Mouse (Mus musculus) hindbrain, postnatal 0 days (tissue): ENCODE results near the gene Foxo3. TPM values are rescaled to one million over a fixed set of nuclear protein-coding genes. Genes with fewer than 3 reads are reported as not detected.

Experiments
- ATAC-seq: fragments of 200-750 bp; cut with Nextera tagmentation; 2 replicates; pipeline ENCODE4 v1.8.0; 2017; ENCODE audit warnings: mild to moderate bottlenecking, moderate TSS enrichment, moderate library complexity
- DNase-seq: peaks from one replicate; pipeline ENCODE4 v3.0.0-alpha.2; 2015; ENCODE audit warnings: low spot score
- H3K27ac ChIP-seq: fragments of 300-500 bp; sonication (generic); 2 replicates; pipeline ENCODE4 v1.5.1; 2014; ENCODE audit warnings: mild to moderate bottlenecking
- H3K27me3 ChIP-seq: fragments of 300-500 bp; sonication (generic); 2 replicates; pipeline ENCODE4 v1.6.1; 2014; ENCODE audit warnings: low read length, mixed read lengths; ENCODE audit not compliant: insufficient read depth
- H3K36me3 ChIP-seq: fragments of 300-500 bp; sonication (generic); 2 replicates; pipeline ENCODE4 v1.6.1; 2014; ENCODE audit warnings: low read length, mixed read lengths; ENCODE audit not compliant: insufficient read depth
- H3K4me1 ChIP-seq: fragments of 300-500 bp; sonication (generic); 2 replicates; pipeline ENCODE4 v1.6.1; 2014; ENCODE audit warnings: antibody characterized with exemption, low read length, mixed read lengths; ENCODE audit not compliant: insufficient read depth
- H3K4me2 ChIP-seq: fragments of 300-500 bp; sonication (generic); 2 replicates; pipeline ENCODE4 v1.6.1; 2014; ENCODE audit warnings: low read depth, mild to moderate bottlenecking, low read length, moderate library complexity, mixed read lengths
- H3K4me3 ChIP-seq: fragments of 300-500 bp; sonication (generic); 2 replicates; pipeline ENCODE4 v1.5.1; 2014; ENCODE audit warnings: low read length
- H3K9ac ChIP-seq: fragments of 300-500 bp; sonication (generic); replicated peaks from 2 replicates; pipeline ENCODE4 v1.6.1; 2014; ENCODE audit warnings: mild to moderate bottlenecking, low read length, moderate library complexity, mixed read lengths
- H3K9me3 ChIP-seq: fragments of 300-500 bp; sonication (generic); 2 replicates; pipeline ENCODE4 v1.6.1; 2016; ENCODE audit warnings: low read length, mixed read lengths
- CTCF ChIP-seq: IDR thresholded peaks from 2 replicates; pipeline ENCODE4 v1.5.1; 2016; ENCODE audit warnings: antibody characterized with exemption, control low read depth, low read depth
- WGBS: fragments of 180-500 bp; shearing (Covaris S2); extraction: QIAGEN DNeasy Blood & Tissue Kit; methylation state at CpG from one replicate; pipeline ENCODE4 v1.1.7; 2014; 5-methylcytosine and 5-hydroxymethylcytosine counted together
- polyA plus RNA-seq: library from polyadenylated mRNA; unstranded; fragments of >200 nt; fragmentation: Nextera tagmentation; extraction: Ambion mirVana; gene quantifications from 2 replicates; pipeline ENCODE4 v1.2.1, GENCODE M21; 2015
- total RNA-seq: library from RNA; depleted of rRNA; stranded (reverse); fragments of >200 nt; gene quantifications from 2 replicates; pipeline ENCODE4 v1.2.3, GENCODE M21; 2014

Foxo3 gene
- total and polyA plus RNA-seq, 2 experiments from 2014 or later = 8.6 to 54.7 TPM

DNA sequence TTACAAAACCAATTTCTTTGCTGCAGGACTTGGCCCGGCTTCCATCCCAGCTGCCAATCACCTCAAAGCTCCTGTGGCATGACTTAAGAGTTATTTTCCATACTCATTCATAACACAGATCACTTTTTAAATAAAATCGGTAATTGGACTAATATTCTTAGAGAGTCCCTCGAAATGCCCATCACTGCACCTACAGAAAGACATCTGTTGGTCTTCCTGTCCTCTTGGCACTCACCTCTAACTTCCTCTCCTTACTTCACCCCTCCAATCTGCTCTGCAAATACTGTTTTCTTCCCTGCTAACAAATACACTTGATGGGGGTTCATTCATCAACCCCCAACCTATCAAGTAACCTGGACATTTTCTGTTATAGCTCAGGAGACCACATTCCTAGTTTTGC is 30.9 kb downstream of the Foxo3 start:
- DNase-seq (no peak), ATAC-seq (no peak)
- Histone ChIP-seq H3K4me3 (no peak overlapping the region), H3K4me1 (peaks cover 18% of the 10 kb centered on the region), H3K9me3 (no peaks in the 10 kb centered on the region), H3K27ac (no peak overlapping the region), H3K36me3 (no peaks in the 10 kb centered on the region), H3K4me2 (no peak overlapping the region), H3K9ac (no peak overlapping the region), H3K27me3 (no peaks in the 10 kb centered on the region)
- 85% methylated on average over 3 of the region's 3 CpGs for WGBS
- no peak for TF ChIP-seq CTCF

DNA sequence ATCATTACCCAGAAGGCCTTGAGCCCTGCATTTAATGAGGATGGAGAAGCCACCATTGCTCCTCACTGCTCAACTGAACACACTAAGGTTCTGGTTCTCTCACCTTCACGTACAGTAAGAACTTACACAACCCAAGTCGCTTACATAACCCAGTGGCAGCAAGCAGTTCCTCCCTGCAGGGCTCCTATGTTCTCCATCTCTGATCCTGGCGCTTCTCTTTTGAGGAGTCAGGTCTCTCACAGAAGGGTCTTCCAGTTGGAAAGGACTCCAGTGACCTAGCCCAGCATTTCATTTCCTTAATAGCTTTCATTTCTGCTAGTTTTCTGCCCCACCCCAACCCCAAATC is 31.3 kb downstream of the Foxo3 start:
- Histone ChIP-seq H3K9ac (no peak overlapping the region), H3K27me3 (no peaks in the 10 kb centered on the region), H3K4me2 (no peak overlapping the region), H3K4me1 (peaks cover 18% of the 10 kb centered on the region), H3K36me3 (no peaks in the 10 kb centered on the region), H3K9me3 (no peaks in the 10 kb centered on the region), H3K4me3 (no peak overlapping the region), H3K27ac (no peak overlapping the region)
- 70% methylated on average over 3 of the region's 3 CpGs for WGBS
- no peak for TF ChIP-seq CTCF
- ATAC-seq = no peak
- DNase-seq = no peak

- Histone ChIP-seq H3K27ac (no peak overlapping the region), H3K27me3 (no peaks in the 10 kb centered on the region), H3K4me1 (peaks cover 17% of the 10 kb centered on the region), H3K4me3 (no peak overlapping the region), H3K36me3 (no peaks in the 10 kb centered on the region), H3K9me3 (no peaks in the 10 kb centered on the region), H3K9ac (no peak overlapping the region), H3K4me2 (no peak overlapping the region)
- no peak for TF ChIP-seq CTCF
- ATAC-seq = no peak
- no peak for DNase-seq
- WGBS = 61% methylated on average over 8 of the region's 8 CpGs
Measured at GRCm38 (mm10) chr10:42244420-42245255, 31.9 kb downstream of the Foxo3 start.

GRCm38 (mm10) chr10:42243925-42244324 is 32.6 kb downstream of the Foxo3 start:
- Histone ChIP-seq H3K4me2 (no peak overlapping the region), H3K36me3 (no peaks in the 10 kb centered on the region), H3K27ac (no peak overlapping the region), H3K4me1 (peaks cover 13% of the 10 kb centered on the region), H3K27me3 (no peaks in the 10 kb centered on the region), H3K9me3 (no peaks in the 10 kb centered on the region), H3K9ac (no peak overlapping the region), H3K4me3 (no peak overlapping the region)
- TF ChIP-seq CTCF = no peak
- no peak for ATAC-seq
- DNase-seq = no peak
- 94% methylated on average over 7 of the region's 7 CpGs for WGBS

- H3K4me2 ChIP-seq = no peak overlapping the region
- DNase-seq (no peak), ATAC-seq (no peak)
- no peak overlapping the region for H3K4me3 ChIP-seq
- WGBS = 86% methylated on average over 6 of the region's 6 CpGs
- H3K36me3 ChIP-seq = no peaks in the 10 kb centered on the region
- 0 out of 2 replicates have a peak overlapping the region, but pooled peaks have one; percentile 54 for H3K27ac ChIP-seq
- no peaks in the 10 kb centered on the region for H3K9me3 ChIP-seq
- no peaks in the 10 kb centered on the region for H3K27me3 ChIP-seq
- no peak overlapping the region for H3K9ac ChIP-seq
- H3K4me1 ChIP-seq = peaks cover 13% of the 10 kb centered on the region
- no peak for TF ChIP-seq CTCF
Measured at GRCm38 (mm10) chr10:42242484-42242883, 34.1 kb downstream of the Foxo3 start.

- no peak overlapping the region for H3K4me3 ChIP-seq
- peak overlapping the region; percentile 54; the same call in 1 of the 2 replicates for H3K27ac ChIP-seq
- ATAC-seq (0 out of 2 replicates have a peak, but pooled peaks have one; percentile 55), DNase-seq (peak; percentile 43)
- H3K27me3 ChIP-seq = no peaks in the 10 kb centered on the region
- WGBS = 54% methylated on average over 4 of the region's 4 CpGs
- no peak overlapping the region for H3K9ac ChIP-seq
- no peaks in the 10 kb centered on the region for H3K9me3 ChIP-seq
- no peak for TF ChIP-seq CTCF
- H3K36me3 ChIP-seq = no peaks in the 10 kb centered on the region
- no peak overlapping the region for H3K4me2 ChIP-seq
- H3K4me1 ChIP-seq = peaks cover 13% of the 10 kb centered on the region
Measured at GRCm38 (mm10) chr10:42241775-42242174, 34.8 kb downstream of the Foxo3 start.

DNA sequence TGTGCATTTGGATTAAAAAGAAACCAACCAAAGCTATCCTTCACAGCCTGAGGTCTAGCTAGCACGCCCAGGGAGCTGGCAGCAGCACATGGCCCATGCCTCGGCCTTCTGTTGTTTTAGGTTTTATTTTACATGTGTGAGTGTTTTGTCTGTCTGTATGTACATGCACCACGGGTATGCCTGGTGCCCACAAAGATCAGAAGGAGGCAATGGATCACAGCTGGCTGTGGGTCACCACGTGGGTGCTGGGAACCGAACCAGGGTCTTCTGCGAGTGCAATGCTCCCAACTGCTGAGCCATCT is 36.8 kb downstream of the Foxo3 start:
- Histone ChIP-seq H3K27me3 (no peaks in the 10 kb centered on the region), H3K27ac (no peak overlapping the region), H3K36me3 (no peaks in the 10 kb centered on the region), H3K4me3 (no peak overlapping the region), H3K9me3 (no peaks in the 10 kb centered on the region), H3K4me2 (no peak overlapping the region), H3K4me1 (peaks cover 7% of the 10 kb centered on the region), H3K9ac (no peak overlapping the region)
- DNase-seq (no peak), ATAC-seq (no peak)
- WGBS = 84% methylated on average over 6 of the region's 6 CpGs
- no peak for TF ChIP-seq CTCF
